Mouse (Mus musculus) liver, embryonic 14.5 days (tissue): ENCODE data around the gene Sst. TPM values are rescaled to one million over a fixed set of nuclear protein-coding genes. Genes with fewer than 3 reads are reported as not detected.

ENCODE experiments used
- ATAC-seq: fragments of 200-750 bp; cut with Nextera tagmentation; 2 replicates; pipeline ENCODE4 v1.8.0; 2017; ENCODE audit warnings: moderate number of reproducible peaks, mild to moderate bottlenecking, moderate library complexity; ENCODE audit not compliant: insufficient read depth
- DNase-seq, 3 experiments: peaks; one replicate each; pipeline ENCODE4 v3.0.0-alpha.2; 2012 to 2013; ENCODE audit warnings: low read depth in 3 of 3, low spot score in 3 of 3
- H3K27ac ChIP-seq: fragments of 300-500 bp; sonication (generic); 2 replicates; pipeline ENCODE4 v1.5.1; 2014; ENCODE audit warnings: moderate library complexity, mild to moderate bottlenecking, control low read depth, inconsistent platforms
- H3K27me3 ChIP-seq: fragments of 300-500 bp; sonication (generic); 2 replicates; pipeline ENCODE4 v1.6.1; 2014; ENCODE audit warnings: mild to moderate bottlenecking, low read length, moderate library complexity; ENCODE audit not compliant: control insufficient read depth, insufficient read depth
- H3K36me3 ChIP-seq: fragments of 300-500 bp; sonication (generic); replicated peaks from 2 replicates; pipeline ENCODE4 v1.6.1; 2014; ENCODE audit warnings: low read depth; ENCODE audit not compliant: control insufficient read depth, insufficient read depth
- H3K4me1 ChIP-seq, 2 experiments: fragments of 200-500 bp in 1 of 2; fragments of 300-500 bp in 1 of 2; sonication (generic) in 1 of 2; replicated peaks; 2 replicates each; pipeline ENCODE4 v1.6.1; 2012 to 2014; ENCODE audit warnings: antibody characterized with exemption in 1 of 2, inconsistent platforms in 1 of 2, low read length in 1 of 2; ENCODE audit not compliant: control insufficient read depth in 2 of 2, insufficient read depth in 2 of 2
- H3K4me2 ChIP-seq: fragments of 300-500 bp; sonication (generic); 2 replicates; pipeline ENCODE4 v1.6.1; 2014; ENCODE audit warnings: low read depth, mild to moderate bottlenecking, control low read depth, moderate library complexity
- H3K4me3 ChIP-seq, 2 experiments: fragments of 200-500 bp in 1 of 2; fragments of 300-500 bp in 1 of 2; sonication (generic) in 1 of 2; 2 replicates each; pipeline ENCODE4 v1.5.1; 2012 to 2014; ENCODE audit warnings: low read depth in 2 of 2, low read length in 2 of 2, mild to moderate bottlenecking in 2 of 2, control low read depth in 1 of 2, inconsistent platforms in 1 of 2, moderate library complexity in 1 of 2; ENCODE audit not compliant: insufficient read depth in 1 of 2
- H3K9ac ChIP-seq: fragments of 300-500 bp; sonication (generic); replicated peaks from 2 replicates; pipeline ENCODE4 v1.6.1; 2014; ENCODE audit warnings: mild to moderate bottlenecking, control low read depth, moderate library complexity
- H3K9me3 ChIP-seq: fragments of 300-500 bp; sonication (generic); 2 replicates; pipeline ENCODE4 v1.6.1; 2016; ENCODE audit warnings: low read length, mixed read lengths; ENCODE audit not compliant: control insufficient read depth
- CTCF ChIP-seq: IDR thresholded peaks from 2 replicates; pipeline ENCODE4 v1.5.1; 2016; ENCODE audit warnings: antibody characterized with exemption, low read depth, control low read depth
- EP300 ChIP-seq: IDR thresholded peaks from 2 replicates; pipeline ENCODE4 v1.6.1; 2016; ENCODE audit warnings: antibody characterized with exemption, low read depth
- WGBS: fragments of 180-500 bp; shearing (Covaris S2); extraction: QIAGEN DNeasy Blood & Tissue Kit; methylation state at CpG from one replicate; pipeline ENCODE4 v1.1.7; 2014; ENCODE audit not compliant: insufficient replicate concordance; 5-methylcytosine and 5-hydroxymethylcytosine counted together
- polyA plus RNA-seq, 2 experiments: library from polyadenylated mRNA; depleted of rRNA in 1 of 2; stranded (reverse) in 1 of 2; unstranded in 1 of 2; fragments of >200 nt; fragmentation: Nextera tagmentation in 1 of 2; extraction: Ambion mirVana in 1 of 2; gene quantifications; 2 replicates each; pipeline versions ENCODE4 v1.2.1 to v1.2.3; 2012 to 2014

Sst gene
- polyA plus RNA-seq, 2 experiments, result 0.04 TPM; not detected in 1

DNA sequence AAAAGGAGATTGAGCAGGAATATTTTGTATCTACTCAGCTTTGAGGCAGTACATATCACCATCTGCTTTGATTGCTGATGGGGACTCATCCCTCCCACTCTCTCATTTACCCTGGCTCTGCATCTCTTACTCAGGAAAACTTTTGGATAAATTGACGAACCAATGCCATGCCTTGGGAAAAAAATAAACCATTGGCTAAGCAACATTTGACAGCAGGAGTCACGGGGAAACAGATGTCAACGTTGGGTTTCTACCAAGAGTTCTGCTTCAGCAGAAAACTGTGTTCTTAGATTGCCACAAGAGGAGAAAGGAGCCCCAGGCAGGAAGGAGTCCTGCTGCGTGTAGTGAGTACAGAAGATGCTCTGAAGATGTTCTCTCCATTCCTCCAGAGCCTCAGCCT, 9.3 kb upstream of the Sst start:
- WGBS, result 51% methylated on average over 4 of the region's 4 CpGs
- no peak for DNase-seq
- no peak overlapping the region for H3K27ac ChIP-seq
- no peaks in the 10 kb centered on the region for H3K4me1 ChIP-seq
- H3K4me2 ChIP-seq, result no peak overlapping the region
- H3K9me3 ChIP-seq, result no peaks in the 10 kb centered on the region
- H3K36me3 ChIP-seq, result no peaks in the 10 kb centered on the region
- ATAC-seq, result no peak
- no peaks in the 10 kb centered on the region for H3K27me3 ChIP-seq
- no peak overlapping the region for H3K4me3 ChIP-seq
- no peak overlapping the region for H3K9ac ChIP-seq
- no peak for TF ChIP-seq EP300
- no peak for TF ChIP-seq CTCF

DNA sequence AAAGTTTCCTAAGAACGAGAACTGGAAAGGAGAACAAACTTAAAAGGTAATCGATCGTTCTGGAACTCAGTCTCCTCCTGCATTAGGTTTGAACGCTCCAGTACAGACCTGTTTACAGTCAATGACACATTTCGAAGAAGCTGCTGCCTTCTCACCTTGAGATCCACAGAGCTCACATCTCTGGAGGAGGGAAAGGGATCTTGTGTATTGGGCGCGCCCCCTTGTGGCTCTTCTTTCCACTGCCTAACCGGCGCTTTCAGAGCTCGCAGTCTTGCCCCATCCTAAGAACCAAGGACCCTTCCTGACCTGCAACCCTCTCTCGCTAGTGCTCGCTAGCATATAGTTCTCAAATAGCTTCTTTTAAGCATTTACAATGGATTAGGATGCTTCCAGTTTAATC, 8.1 kb upstream of the Sst start:
- DNase-seq (peak in 2 of 3 experiments; percentile 9 to 20), ATAC-seq (no peak)
- WGBS, result 10% methylated on average over 12 of the region's 12 CpGs
- Histone ChIP-seq H3K36me3 (no peaks in the 10 kb centered on the region), H3K4me1 (no peaks in the 10 kb centered on the region), H3K4me2 (peak overlapping the region; percentile 26; the same call in 1 of the 2 replicates), H3K27me3 (no peaks in the 10 kb centered on the region), H3K9me3 (no peaks in the 10 kb centered on the region), H3K9ac (no peak overlapping the region), H3K27ac (no peak overlapping the region), H3K4me3 (no peak overlapping the region)
- peak; percentile 77 for TF ChIP-seq CTCF
- TF ChIP-seq EP300, result no peak

DNA sequence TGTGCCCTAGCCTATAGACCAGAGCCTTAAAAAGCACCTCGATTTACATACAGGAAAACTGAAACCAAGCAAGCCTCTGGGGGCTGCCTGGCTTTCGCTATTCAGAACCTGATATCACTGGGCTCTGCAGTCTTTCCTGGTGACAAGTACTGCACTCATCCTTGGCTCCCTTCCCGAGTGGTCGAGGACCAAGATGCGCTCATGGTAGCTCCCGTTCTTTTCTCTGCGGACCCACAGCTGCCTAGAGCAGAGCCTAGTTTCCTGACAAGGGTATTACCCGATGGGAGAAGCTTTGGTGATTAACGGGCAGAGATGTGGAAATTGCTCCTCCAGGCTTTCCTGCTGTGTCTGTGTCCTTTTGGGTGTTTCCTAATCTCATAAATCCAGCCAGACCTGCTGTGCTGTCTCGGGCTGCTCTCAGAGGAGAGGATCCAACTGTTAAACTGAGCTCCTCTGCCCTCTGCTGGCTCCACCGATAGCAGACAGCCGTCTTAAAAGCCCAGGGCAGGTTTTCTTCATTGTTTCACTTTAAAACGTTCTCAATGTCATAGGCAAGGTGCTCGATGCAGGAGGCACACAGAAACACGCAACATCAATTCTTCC, 7.3 kb upstream of the Sst start:
- no peak overlapping the region for H3K27ac ChIP-seq
- H3K9ac ChIP-seq, result no peak overlapping the region
- no peaks in the 10 kb centered on the region for H3K27me3 ChIP-seq
- peak in 2 of 3 experiments; percentile 1 to 9 for DNase-seq
- H3K4me3 ChIP-seq, result no peak overlapping the region
- peak; percentile 60 for TF ChIP-seq CTCF
- no peak for TF ChIP-seq EP300
- no peak for ATAC-seq
- H3K4me1 ChIP-seq, result no peaks in the 10 kb centered on the region
- H3K9me3 ChIP-seq, result no peaks in the 10 kb centered on the region
- WGBS, result 10% methylated on average over 15 of the region's 15 CpGs
- no peaks in the 10 kb centered on the region for H3K36me3 ChIP-seq
- peak overlapping the region; percentile 32; the same call in 1 of the 2 replicates for H3K4me2 ChIP-seq

DNA sequence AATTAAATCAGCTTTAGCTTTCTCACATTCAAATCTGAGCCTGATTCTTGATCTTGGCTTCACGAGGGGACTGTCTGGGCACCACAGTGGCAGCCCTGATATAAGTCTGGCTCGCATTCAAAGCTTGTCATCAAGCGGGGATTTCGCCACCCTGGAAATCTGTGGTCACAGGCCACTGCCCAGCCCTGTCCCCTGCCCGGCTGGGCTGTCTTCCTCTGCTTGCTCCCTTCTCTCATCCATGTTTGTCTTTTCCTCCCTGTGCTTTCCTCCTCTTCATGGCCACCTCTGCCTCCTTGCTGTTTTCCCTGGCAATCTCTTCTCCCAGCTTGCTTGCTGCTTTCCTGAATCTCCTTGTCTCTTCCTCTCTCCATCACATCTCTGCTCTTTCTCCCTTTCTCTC, 6.7 kb upstream of the Sst start:
- TF ChIP-seq EP300 (no peak), CTCF (no peak)
- H3K27me3 ChIP-seq, result no peaks in the 10 kb centered on the region
- no peak overlapping the region for H3K4me3 ChIP-seq
- no peak overlapping the region for H3K9ac ChIP-seq
- no peaks in the 10 kb centered on the region for H3K4me1 ChIP-seq
- no peak overlapping the region for H3K27ac ChIP-seq
- H3K9me3 ChIP-seq, result no peaks in the 10 kb centered on the region
- 42% methylated on average over 5 of the region's 5 CpGs for WGBS
- H3K4me2 ChIP-seq, result no peak overlapping the region
- DNase-seq (no peak), ATAC-seq (no peak)
- H3K36me3 ChIP-seq, result no peaks in the 10 kb centered on the region

DNA sequence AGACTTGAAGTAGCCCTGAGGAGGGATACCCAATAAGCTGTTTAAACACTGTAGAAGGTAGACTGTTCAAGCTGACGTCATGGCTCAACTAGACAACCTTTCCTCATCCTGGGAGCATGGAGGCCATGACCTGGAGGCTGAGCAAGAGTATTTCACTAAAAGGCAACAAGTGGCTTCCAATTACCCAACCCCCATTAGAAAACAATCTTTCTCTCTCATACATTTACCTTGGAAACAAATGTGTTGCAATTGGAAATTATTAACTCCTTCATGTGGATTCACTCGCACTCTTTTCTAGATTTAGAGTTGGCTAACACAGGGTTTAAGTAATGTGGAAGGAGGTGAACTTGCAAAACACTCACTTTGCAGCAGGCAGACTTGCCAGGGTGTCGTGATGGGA, 4.4 kb upstream of the Sst start:
- WGBS, result 40% methylated on average over 3 of the region's 3 CpGs
- no peak for DNase-seq

More for the DNA sequence above, 4.4 kb upstream of the Sst start:
- no peaks in the 10 kb centered on the region for H3K36me3 ChIP-seq
- peaks cover 4% of the 10 kb centered on the region; the same call in 1 of the 2 replicates for H3K27me3 ChIP-seq
- H3K4me1 ChIP-seq, result no peaks in the 10 kb centered on the region
- H3K27ac ChIP-seq, result no peak overlapping the region
- no peak overlapping the region for H3K9ac ChIP-seq
- TF ChIP-seq EP300, result no peak
- TF ChIP-seq CTCF, result no peak
- H3K4me2 ChIP-seq, result no peak overlapping the region
- H3K4me3 ChIP-seq, result no peak overlapping the region
- no peaks in the 10 kb centered on the region for H3K9me3 ChIP-seq
- ATAC-seq, result no peak
